In the genomic region with DNA sequence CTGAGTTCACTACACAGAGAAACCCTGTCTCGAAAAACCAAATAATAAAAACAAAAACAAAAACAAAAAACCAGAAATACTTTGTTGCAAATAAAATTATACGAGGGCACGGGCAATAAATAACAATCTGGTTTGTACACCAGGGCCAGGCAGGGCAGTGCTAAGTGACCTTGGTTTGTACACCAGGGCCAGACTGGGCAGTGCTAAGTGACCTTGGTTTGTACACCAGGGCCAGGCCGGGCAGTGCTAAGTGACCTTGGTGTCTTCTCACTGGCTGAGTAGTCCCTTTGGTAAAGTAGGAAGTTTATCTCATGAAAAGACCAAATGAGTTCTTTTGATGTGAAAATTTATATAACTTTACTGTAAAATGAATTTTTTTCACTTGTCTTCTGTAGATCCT, we compare ENCODE assay signal across 17 mouse cellular contexts. TPM values are rescaled to one million over a fixed set of nuclear protein-coding genes. Genes with fewer than 3 reads are reported as not detected.
DNase-seq lines count a peak whose midpoint lies in the region; TF ChIP-seq lines count a peak whose summit lies in the region.
"Had no signal": no experiment of that assay in that cellular context is flagged by ENCODE, and none has a peak within 500 bp of the region (broad histone marks: within the 10 kb centered on the region; RNA-seq: fewer than 3 reads in every experiment).

No protein-coding gene starts in this region.

- DNase-seq in heart, adult 11 months = peak; percentile 43
- no peak for DNase-seq in heart, adult 2 months
- peak; percentile 57 for DNase-seq in ovary, postnatal 36 days (ENCODE audit: low spot score)
- no peak for DNase-seq in ovary, postnatal 10 days (ENCODE audit: low spot score)
- DNase-seq in adrenal gland, postnatal 36 days = peak; percentile 81 to 84
- no peak for DNase-seq in cerebellum, postnatal 4 days (ENCODE audit: low spot score in 2 of 2)
- no peak for DNase-seq in kidney, postnatal 4 days
- DNase-seq in thymus, adult 18-20 months = no peak
- DNase-seq: cerebellum, adult 11 months; cerebellum, adult 8-10 months; cerebellum, postnatal 14 days; gastrocnemius, postnatal 36 days; heart, postnatal 36 days had no signal

- no peak for TF ChIP-seq CTCF in heart, adult 2 months (IDR thresholded peaks at IDR 0.05)

- no peak overlapping the region for H3K4me3 ChIP-seq in heart, adult 2 months
- H3K4me3 ChIP-seq: embryonic facial prominence, embryonic 12.5 days; forebrain, embryonic 15.5 days; heart, embryonic 12.5 days; hindbrain, embryonic 12.5 days had no signal

- H3K36me3 ChIP-seq in heart, adult 2 months (ENCODE audit: control insufficient read depth, insufficient read depth, low read length) = no peaks in the 10 kb centered on the region

- no peak for TF ChIP-seq POLR2A in heart, adult 2 months (IDR thresholded peaks at IDR 0.05; ENCODE audit: insufficient read depth, low read depth, low read length)

- H3K4me1 ChIP-seq in heart, adult 2 months (ENCODE audit: control insufficient read depth, insufficient read depth, low read length) = no peaks in the 10 kb centered on the region
- H3K4me1 ChIP-seq: embryonic facial prominence, embryonic 12.5 days; forebrain, embryonic 15.5 days; heart, embryonic 12.5 days; hindbrain, embryonic 12.5 days had no signal

- no peak overlapping the region for H3K27ac ChIP-seq in heart, adult 2 months
- H3K27ac ChIP-seq: embryonic facial prominence, embryonic 12.5 days; forebrain, embryonic 15.5 days; hindbrain, embryonic 12.5 days had no signal

- H3K9ac ChIP-seq in heart, adult 2 months (ENCODE audit: low read depth, low read length) = no peak overlapping the region
- H3K9ac ChIP-seq: embryonic facial prominence, embryonic 12.5 days; forebrain, embryonic 15.5 days; heart, embryonic 12.5 days; hindbrain, embryonic 12.5 days had no signal

- intact Hi-C loops in heart, adult 2 months (cut with DNase I) = no loop called here

- H3K27me3 ChIP-seq in heart, adult 2 months (ENCODE audit: control insufficient read depth, insufficient read depth, low read length) = no peaks in the 10 kb centered on the region
- H3K27me3 ChIP-seq: embryonic facial prominence, embryonic 12.5 days; forebrain, embryonic 15.5 days; heart, embryonic 12.5 days; hindbrain, embryonic 12.5 days had no signal

- no peaks in the 10 kb centered on the region for H3K79me2 ChIP-seq in heart, adult 2 months (replicated peaks; ENCODE audit: control insufficient read depth, insufficient read depth, low read length)

- WGBS in heart, adult 2 months = 90% methylated on average over 4 of the region's 4 CpGs

- TF ChIP-seq EP300 in heart, adult 2 months (IDR thresholded peaks at IDR 0.05; ENCODE audit: insufficient read depth, low read depth, low read length) = no peak

RNA-seq across cellular contexts. Expression of a gene that starts 28.8 kb away (rescaled TPM):
- total RNA-seq in heart, adult 2 months (2021) = 1 to 10 TPM; 5.6 to 6.2 TPM
- 1.9 and 3.6 TPM in 2 replicates for polyA plus RNA-seq in heart, adult 2 months (2012; rRNA removed)
- 10 to 100 TPM; 11.1 to 11.6 TPM for total RNA-seq in adrenal gland, postnatal 36 days (2021)

RNA-seq across cellular contexts. Expression of a gene that starts 33.2 kb away (rescaled TPM):
- total RNA-seq in heart, adult 2 months (2021) = 10 to 100 TPM; 16.3 to 20.0 TPM
- polyA plus RNA-seq in heart, adult 2 months (2012; rRNA removed) = 9.0 and 15.9 TPM in 2 replicates
- total RNA-seq in adrenal gland, postnatal 36 days (2021) = 10 to 100 TPM; 24.3 to 33.8 TPM

Comparison
In these comparisons a context has a peak if more than half of its experiments do, and no peak if none do; other contexts are left out.
1. DNase-seq: peak in heart, adult 11 months (single experiment), ovary, postnatal 36 days (single experiment) and adrenal gland, postnatal 36 days (2 of 2); none in heart, adult 2 months (0 of 2), ovary, postnatal 10 days (single experiment), cerebellum, postnatal 4 days (0 of 2), kidney, postnatal 4 days (0 of 2) and thymus, adult 18-20 months (0 of 2).